Mouse (Mus musculus): ENCODE results near the gene Dap.

- TF ChIP-seq CTCF (IDR thresholded peaks at IDR 0.05): no peak
- TF ChIP-seq EP300 (IDR thresholded peaks at IDR 0.05): no peak
These were observed 49.4 kb downstream of the Dap start for GRCm38 (mm10) chr15:31273509-31273908.

All from lung, postnatal 0 days (tissue).